Mouse (Mus musculus) spleen, adult 18-20 months (tissue): ENCODE data around the gene Ccdc28b.

Experiments
- DNase-seq, 2 experiments: peaks; one replicate each; pipeline ENCODE4 v3.0.0; 2022; ENCODE audit warnings: mixed read lengths in 2 of 2

The Ccdc28b gene

DNA sequence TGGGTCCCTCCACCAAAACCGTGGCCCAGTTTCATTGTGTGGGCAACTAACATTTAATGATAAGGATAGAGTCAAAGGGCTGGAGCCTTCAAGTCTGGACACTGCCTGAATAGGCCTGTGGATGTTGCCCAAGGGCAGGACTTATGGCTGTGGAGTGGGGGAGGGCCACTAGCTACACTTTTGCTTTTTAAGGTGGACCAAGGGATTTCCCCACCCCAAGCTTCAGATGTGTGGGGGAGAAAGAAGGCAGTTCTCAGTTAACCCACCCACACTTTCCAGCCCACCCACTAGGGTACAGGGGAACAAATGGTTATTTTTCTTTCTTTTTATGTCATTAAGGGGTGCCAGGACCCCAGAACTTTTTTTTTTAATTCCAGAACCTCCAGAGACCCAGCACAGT lies 39.4 kb downstream of the Ccdc28b start:
- peak in 1 of 2 experiments; percentile 17 for DNase-seq

DNA sequence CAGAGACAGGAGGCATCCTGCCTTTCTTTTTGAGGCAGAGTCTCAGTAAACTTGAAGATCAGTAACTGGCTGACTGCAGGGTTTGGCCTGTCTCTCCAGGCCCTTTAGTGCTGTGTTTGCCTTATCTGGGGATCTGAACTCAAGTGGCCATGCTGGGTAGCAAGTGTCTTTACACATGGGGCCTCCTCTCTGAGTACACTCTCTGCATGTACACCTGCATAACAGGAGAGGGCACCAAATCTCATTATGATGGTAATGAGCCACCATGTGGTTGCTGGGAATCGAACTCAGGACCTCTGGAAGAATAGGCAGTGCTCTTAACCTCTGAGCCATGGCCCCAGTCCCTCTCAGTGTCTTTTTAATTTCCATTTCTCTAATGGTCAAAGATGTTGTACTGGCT lies 41.5 kb downstream of the Ccdc28b start:
- DNase-seq: no peak

DNA sequence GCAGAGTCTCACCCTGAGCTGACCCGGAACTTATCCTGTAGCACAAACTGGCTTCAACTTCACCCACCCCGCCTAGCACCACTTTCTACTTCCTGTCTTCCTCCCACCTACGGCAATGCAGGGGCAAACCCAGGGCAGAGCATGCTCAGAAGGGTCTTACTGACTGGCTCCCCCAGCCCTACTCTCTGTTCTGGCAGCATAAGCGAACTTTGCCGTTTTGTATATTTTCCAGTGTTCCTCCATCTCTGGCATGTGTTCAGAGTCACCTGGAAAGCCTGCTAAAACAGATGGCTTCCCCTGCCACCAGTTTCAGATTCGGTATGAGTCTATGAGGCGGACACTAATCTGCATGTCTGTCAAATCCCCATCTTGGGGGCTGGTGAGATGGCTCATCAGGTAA lies 43.4 kb downstream of the Ccdc28b start:
- peak; percentile 36 to 45 for DNase-seq

DNA sequence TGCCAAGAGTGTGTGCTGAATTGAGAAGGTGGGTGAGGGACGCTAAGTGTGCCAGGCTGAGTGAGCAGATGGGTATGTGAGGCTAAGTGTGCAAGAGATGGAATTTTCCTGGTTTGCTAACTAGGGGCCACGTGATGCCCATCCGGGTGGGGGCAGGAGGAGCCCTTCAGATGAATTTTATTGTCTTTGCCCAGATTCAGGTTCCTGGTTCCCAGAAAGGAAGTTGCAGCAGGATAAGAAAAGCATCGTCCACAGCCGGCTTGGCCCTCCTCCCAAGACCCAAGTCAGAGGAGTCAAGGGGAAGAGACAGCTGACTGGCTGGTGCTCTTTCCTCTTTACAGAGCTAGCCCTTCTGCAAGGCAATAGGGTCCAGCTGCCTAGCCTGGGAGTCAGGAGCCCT lies 45.3 kb downstream of the Ccdc28b start, which contains the start of gene Fam167b:
Gene Fam167b, minus strand, starts transcription at position 84 of the 400 bp plus-strand sequence.
- no peak for DNase-seq

DNA sequence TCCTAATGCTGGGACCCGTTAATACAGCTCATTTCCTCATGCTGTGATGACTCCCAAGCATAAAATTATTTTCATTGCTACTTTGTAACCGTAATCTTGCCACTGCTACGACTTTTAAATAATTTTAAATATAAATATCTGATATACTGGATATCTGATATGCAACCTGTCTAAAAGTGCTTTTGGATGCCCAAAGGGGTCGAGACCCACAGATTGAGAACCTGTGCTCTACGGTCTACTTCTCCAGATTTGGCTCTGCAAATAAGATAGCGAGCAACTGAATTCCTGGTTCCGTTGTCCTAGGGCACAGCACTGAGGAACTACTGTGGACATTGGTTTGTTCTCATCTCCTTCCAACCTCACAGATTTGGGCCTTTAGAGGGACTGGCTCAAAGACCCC lies 46.1 kb downstream of the Ccdc28b start:
- DNase-seq: no peak

DNA sequence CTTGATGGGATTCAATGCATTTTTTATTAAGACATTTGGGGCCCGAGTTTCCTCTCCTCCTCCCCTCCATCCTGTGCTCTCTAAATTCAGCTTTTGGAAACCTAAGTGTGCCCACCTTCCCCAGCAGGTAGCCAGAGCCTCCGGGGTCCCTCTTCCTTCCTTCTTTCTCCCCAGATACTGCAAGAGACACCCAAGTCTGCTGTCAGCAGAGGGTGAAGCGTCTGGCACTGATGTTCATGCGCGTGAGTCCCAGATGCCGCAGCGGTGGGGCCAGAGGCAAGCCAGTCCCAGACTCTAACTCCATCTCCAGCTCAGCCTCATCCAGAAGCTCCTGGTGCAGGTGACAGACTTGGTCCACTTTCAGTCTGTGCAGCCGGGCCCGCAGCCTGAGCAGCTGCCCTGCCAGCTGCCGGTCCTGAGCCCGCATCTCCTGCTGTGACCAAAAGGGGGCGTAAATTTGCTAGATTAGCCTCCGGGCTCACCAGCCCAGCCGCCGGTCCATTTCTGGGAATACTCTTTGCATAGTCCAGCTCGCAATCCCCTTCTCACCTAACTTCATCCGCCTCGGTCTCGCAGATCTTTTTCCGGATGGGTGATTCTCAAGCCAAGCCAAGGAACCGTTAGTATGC lies 46.8 kb downstream of the Ccdc28b start:
- peak; percentile 67 to 75 for DNase-seq

DNA sequence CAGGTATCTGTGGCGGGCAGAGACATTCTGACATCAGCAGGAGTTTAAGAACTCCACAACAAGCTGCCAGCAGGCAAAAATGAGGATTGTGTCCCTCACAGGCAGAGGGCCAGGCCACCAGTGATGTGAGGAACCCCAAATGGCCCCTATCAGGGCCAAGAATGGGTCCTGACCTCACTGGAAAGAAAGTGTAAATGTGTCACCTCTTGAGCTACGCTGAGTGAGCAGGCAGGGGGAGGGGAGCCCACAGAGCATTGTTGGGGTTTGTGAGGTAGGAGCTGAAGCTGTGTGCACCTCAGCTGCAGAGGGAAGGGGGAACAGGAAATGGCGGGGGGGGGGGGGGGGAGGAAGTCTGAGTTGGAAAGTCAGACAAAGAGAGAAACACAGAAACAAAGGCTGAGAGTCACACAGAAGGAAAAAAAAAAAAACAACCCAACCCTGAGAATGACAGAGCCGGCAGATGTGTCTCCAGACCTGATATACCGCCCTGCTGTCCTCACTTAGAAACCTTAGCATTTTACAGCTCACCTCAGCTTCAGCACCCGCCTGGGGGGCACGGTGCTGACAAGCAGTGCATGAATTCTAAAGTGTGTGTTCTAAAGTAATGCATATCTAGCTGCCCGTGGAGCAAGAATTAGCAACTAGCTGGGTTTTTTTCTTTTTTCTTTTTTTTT lies 48.4 kb downstream of the Ccdc28b start:
- peak; percentile 77 to 84 for DNase-seq

DNA sequence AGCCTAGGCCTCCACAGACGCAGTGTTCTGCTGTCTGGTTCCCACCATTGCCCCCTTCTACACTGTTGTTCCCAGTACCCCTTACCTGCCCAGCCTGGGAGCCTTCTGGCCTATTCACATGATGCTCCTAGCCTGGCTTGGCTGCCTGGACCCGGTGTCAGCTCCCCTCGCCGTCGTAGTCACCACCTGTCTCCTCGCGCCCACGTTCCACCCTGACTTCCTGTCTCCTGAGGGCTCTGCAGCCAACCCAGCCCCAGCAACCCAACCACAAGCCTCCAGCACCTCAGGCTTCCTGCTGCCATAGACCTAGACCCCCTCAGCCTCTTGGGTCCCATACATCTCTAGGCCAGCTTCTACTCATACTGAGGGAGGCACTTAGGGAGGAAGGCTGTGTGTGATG lies 50.3 kb downstream of the Ccdc28b start, which contains the start of gene Lck:
Gene Lck, minus strand, starts transcription at position 212 of the 400 bp plus-strand sequence.
- DNase-seq: peak; percentile 54 to 57

DNA sequence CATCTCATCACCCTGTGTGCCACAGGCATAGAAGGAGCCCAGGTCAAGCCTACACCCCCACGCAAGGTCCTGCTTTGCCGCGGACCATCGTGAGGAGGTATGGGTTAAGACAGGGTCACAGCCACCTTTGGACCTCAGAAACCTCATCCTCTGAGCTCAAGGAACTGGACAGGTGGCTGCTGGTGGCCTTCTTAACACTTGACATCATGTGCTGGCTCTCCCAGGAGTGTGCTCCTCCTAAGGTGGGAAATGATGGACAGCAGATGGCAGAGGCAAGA lies 50.7 kb downstream of the Ccdc28b start:
- DNase-seq: no peak

DNA sequence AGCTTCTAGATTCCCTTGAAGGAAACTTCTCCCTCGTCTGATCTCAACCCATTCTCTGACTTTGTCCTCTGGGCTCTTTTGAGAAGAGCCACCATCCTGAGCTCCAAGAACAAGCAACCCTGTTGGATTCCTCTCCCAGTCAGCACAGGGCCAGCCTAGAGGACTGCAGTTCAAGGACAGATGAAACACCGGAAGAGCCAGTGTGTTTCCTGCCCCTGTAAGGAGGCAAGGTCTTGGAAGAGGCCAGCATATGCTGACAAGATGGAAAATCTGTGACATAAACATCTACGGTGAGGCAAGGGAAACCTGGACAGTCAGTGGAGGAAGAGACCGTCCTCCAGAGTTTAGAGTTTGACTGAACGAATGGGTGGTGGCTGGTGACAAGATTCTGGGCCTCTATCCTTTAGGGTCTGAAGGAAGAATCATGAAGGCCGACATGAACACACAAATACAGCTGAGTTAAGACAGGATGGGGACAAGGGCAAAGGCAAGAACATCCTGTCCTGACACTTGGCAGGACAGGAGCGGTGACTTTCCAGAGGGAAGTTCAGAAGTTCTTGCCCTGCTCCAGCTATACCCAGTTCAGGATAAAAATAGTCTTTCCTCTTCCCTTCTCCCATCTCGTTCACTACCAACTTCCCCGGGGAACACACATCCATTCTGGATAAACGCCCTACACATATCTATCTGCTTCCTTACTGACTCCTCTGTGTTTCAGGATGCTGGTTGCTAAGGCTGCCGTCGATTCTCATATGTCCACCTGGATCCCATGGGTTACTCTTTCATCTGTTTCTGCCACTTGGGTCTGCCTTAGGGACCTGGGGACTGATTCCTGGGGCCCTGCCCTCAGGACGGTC lies 51.3 kb downstream of the Ccdc28b start:
- no peak for DNase-seq

DNA sequence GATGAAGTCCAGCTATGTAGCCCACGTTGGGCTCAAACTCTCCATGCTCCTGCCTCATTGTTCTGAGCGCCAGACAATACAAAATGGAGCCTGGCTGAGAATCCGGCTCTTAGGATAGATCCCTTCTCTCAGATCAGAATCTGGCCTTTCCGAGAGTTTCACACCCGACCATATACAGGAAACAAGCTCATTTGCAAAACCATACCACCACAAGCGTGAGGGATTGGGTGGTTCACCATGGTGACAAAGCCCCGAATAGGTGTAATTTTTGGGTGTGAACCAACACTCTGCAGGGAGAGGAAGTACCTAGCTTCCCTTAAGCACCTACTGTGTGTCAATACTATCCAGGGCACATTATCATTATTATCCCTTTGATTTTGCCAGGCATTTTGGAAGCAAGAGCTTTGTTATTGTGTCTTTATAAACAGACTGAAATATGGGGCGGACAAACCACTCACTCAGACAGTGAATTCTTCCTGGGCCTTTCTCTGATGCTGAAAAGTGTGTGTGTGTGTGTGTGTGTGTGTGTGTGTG lies 52.1 kb downstream of the Ccdc28b start:
- DNase-seq: no peak

DNA sequence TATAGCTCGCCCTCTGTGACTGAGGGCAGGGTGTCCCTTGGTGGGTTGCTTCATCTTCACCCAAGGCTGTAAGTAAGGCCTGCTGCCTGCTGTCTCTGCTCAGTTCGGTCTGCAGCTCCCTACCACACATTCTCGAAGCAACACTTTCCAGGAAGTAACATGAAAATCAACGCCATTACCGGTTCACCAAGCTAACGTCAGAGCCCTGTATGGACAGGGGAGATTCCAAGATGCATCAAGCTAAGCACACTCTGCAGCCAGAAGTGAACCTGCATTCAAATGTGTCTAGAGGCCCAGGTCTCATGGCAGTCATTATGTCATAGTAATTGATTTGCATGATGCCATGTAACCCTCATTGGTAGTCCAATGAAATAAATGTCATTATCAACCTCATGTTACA lies 53.7 kb downstream of the Ccdc28b start:
- DNase-seq: no peak
